Mouse (Mus musculus) urinary bladder, postnatal 25 days (tissue): Measurements from ENCODE around the gene Ero1l.

Source experiments
- DNase-seq: peaks from one replicate; pipeline ENCODE4 v3.0.0; 2022; ENCODE audit warnings: low spot score

The Ero1l gene

DNA sequence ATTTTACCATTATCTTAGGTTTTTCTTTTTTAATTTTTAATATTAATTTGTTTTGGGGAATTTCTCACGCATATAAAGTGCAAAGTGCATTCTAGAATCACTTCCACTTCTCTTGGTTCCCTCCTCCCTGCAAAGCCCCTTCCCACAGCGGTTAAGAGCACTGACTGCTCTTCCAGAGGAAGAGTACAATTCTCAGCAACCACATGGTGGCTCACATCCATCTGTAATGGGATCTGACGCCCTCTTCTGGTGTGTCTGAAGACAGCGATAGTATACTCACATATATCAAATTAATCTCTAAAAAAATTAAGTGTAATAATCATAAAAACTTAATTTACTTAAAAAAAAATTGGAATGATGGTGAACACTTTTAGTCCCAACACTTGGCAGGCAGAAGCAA is 14.2 kb downstream of the Ero1l start:
- DNase-seq: no peak

DNA sequence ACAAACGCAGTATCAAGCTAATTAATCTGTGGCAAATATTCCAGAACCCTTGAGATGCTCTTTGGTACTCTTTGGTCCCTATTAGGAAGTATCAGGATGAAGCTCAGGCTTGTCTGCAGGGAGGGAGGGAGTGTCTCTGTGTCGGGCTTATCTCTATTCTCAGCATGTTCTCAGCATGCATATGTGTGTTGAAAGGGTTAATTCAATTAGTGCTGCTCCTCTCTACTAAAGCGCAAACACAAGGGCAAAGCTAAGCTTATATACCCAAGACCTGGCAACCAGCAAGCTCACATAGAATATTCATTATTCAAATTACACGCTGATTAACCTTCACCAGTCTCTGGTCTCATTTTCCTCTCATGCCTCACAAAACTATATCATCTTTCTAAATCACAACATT is 14.6 kb downstream of the Ero1l start:
- no peak for DNase-seq

DNA sequence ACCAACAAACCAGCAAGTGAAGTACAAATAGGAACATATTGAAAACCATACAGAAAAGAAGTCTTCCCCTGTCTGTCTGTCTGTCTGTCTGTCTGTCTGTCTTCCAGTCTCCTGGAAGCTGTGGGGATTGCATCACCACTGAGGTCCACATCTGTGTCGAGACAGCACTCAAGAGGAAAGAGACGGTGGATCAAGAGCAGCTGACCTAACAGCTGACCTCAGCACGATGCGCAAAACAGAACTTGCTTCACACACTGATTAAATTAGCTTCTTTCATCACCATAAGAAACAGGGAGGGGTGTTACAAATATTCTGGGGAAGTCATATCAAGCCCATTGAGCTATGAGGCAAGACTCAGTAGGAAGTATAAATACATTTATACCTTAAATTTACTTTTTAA is 27.0 kb downstream of the Ero1l start:
- no peak for DNase-seq

DNA sequence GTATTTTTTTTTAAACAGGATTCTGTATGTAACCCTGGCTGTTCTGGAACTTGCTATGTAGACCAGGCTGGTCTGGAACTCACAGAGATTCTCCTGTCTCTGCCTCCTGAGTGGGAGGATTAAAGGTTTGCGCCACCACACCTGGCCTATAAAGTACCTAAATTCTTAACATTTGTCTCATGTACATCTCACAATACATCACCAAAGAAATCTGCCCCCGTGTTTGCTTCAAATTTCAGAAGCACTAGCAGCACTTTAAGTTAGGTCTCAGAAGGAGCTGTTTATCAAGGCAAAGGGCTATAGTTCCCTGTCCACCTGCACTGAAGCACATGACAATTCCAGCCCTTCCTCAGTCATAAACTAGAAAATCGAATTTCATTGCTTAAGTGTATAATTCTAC is 36.5 kb downstream of the Ero1l start:
- no peak for DNase-seq

DNA sequence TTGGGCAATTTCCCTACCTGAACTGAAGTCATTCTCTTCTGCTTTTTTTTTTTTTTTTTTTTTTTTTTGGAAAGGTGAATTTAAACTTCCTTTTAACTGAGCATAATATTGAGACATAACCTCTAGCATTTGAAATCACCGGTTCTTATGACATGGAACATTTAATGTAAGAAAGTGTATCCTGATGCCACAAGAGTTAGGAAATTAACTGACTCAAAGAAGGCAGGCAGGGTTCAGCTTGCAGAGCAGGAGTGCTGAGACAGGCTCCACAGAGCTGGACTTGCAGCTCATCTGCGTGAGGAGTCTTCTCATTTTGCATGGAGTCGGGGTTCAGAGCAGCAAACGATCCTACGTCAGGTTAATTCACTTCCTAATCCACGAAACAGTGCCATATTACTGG is 42.8 kb downstream of the Ero1l start:
- DNase-seq: no peak

DNA sequence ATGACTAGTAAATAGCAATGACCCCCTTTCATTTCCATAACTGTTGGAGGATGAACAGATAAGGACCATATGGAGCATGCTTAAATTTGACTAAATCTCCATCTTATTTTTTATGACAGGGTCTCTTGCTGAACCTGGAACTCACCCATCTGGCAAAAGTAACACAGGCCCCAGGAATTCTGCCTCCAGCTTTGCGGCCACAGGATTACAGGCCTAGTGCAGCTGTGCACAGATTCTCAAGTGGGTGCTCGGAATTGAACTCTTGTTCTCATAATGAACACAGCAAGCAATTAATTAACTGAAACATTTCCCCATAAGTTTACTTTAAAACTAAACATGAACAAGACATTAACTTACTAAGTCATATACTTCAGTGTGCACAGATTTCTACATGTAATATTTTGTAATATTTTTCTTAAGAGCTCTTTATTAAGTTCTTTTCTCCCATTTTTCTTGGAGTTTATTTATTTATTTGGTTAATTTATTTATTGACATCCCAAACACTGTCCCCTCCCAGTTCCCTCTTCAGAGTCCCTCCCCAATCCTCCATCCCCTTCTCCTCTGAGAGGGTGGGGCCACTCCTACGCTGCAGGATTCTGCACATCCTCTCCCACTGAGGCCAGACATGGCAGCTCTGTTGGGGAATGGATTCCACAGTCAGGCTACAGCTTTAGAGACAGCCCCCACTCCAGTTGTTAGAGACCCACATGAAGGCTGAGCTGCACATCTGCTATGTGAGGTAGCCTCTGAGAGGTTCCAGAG is 54.6 kb downstream of the Ero1l start:
- DNase-seq: no peak

DNA sequence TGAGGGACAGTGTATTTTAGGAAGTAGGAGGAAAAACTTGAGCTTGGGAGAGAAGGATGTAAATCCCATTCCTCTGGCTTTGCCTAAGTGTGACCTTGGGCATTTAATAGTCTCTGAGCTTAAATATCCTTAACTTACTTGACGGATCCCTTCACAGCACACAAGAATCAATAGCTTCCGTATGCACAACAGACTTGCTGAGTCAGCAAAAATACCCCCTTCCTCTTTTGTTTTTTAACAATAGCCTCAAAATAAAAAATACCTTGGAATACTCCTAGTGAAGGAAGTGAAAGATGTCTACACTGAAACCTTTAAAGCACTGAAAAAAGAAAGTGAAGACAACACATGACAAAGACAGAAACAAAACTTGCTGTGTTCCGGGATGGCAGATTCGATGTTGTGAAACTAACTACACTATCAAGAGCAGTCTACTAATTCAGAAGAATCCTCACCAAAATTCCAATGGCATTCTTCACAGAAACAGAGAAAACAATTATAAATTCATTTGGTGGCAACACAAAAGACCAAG is 67.0 kb downstream of the Ero1l start:
- DNase-seq: no peak

DNA sequence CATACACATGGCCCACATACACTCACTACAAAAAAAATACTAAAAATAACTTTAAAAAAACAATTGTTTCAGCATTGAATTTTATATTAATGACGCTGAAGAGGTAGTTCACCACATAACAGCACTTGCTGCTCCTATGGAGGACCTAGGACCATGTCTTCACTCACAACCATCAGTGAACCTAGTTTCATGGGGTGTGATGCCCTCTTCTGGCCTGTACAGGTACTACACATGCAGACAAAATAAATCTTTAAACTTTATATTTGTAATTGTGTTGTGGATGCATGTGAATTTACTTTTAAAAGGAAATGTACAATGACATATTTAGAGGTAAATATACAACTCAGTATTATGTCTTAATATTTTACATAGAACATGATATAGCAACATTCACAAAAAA is 77.0 kb downstream of the Ero1l start:
- DNase-seq: no peak

DNA sequence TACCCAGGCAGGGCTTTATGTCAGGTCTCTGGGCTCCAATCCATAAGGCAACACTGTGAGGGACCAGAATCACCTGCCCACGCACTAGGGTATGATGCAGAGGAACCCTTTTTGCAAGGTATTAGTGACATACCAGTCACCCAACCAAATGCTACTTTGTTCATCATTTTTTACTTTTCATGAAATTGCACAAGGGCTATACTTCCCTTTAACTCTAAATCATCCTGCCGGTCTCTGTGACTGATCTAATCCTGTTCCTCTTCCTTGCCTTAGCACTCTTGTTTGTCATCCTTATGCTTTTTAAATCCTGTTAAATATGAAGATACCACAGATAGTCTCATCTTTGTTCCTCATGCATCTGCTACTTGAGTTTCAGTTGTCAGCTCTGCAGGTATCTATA is 79.5 kb downstream of the Ero1l start:
- no peak for DNase-seq
